14 mouse cellular contexts compared by ENCODE assay signal in the genomic region with DNA sequence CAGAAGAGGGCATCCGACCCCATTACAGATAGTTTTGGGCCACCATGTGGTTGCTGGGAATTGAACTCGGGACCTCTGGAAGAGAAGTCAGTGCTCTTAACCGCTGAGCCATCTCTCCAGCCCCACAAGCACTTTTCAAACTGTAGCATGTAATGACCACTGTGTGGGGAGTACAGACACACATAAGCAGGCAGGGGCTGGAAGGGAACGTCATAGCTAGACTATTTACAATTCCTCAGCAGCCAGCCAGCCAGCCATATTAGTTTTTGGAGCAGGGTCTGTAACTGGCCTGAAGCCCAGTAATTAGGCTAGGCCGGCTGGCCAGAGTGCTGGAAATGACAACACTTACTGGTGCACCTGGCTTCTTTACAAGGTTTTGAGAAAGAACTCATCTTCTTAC.
"Had no signal": no experiment of that assay in that cellular context is flagged by ENCODE, and none has a peak within 500 bp of the region (broad histone marks: within the 10 kb centered on the region; RNA-seq: fewer than 3 reads in every experiment).

No protein-coding gene starts in this region.

- ATAC-seq: intestine, embryonic 15.5 days had no signal

- H3K4me1 ChIP-seq: intestine, embryonic 15.5 days; midbrain, embryonic 10.5 days; neural tube, embryonic 15.5 days had no signal

- H3K9ac ChIP-seq: intestine, embryonic 15.5 days; liver, embryonic 14.5 days; neural tube, embryonic 15.5 days had no signal

- H3K4me3 ChIP-seq: intestine, embryonic 15.5 days; left cerebral cortex, adult 2 months; midbrain, embryonic 10.5 days; myocyte; neural tube, embryonic 15.5 days had no signal

- H3K27ac ChIP-seq: intestine, embryonic 15.5 days; left cerebral cortex, adult 2 months; liver, embryonic 14.5 days; midbrain, embryonic 10.5 days; neural tube, embryonic 15.5 days had no signal

- H3K27me3 ChIP-seq: intestine, embryonic 15.5 days; neural tube, embryonic 15.5 days had no signal

- H3K4me2 ChIP-seq: intestine, embryonic 15.5 days; neural tube, embryonic 15.5 days had no signal

- H3K9me3 ChIP-seq: intestine, embryonic 15.5 days; midbrain, embryonic 10.5 days; neural tube, embryonic 15.5 days had no signal

- DNase-seq: kidney, adult 8-10 months; kidney, postnatal 25 days; lung, adult 2 months; lung, postnatal 36 days; midbrain, embryonic 14.5 days; right cerebral cortex, adult 18-20 months; thymus, adult 2 months; thymus, postnatal 25 days had no signal
